Mouse (Mus musculus): ENCODE measurements at regions not wholly inside any gene's neighbourhood (a gene's known extent, or its start where the extent isn't known, plus 50 kb on each side); places are given as distances from the start of the nearest gene placed in this dataset.

DNA sequence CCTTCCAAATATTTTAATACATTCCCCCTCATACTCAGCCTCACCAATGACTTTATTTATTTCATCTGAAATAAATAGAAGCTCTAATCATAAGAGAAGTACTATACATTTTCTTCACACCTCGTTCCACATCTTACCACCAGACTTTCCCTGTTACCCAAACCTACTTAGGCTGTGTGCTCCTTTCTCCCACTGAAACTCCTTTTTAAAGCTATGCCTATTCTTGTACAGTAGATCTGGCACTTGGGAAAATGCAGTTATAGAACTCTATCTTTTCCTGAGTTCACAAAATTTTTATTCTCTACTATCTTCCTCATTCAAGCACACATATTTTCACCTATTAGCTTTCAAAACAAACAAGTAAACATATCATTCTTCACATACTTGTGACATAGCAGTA is 272.8 kb upstream of the Prkd1 start:
- WGBS: 78% methylated on average over 1 of the region's 1 CpGs
- Histone ChIP-seq H3K27me3 (replicated peaks) (no peaks in the 10 kb centered on the region), H3K4me1 (no peaks in the 10 kb centered on the region), H3K4me2 (no peak overlapping the region), H3K4me3 (replicated peaks) (no peak overlapping the region), H3K27ac (replicated peaks) (no peak overlapping the region), H3K9ac (replicated peaks) (no peak overlapping the region), H3K9me3 (replicated peaks) (no peaks in the 10 kb centered on the region), H3K36me3 (no peaks in the 10 kb centered on the region)
- ATAC-seq (ENCODE audit: low FRiP score): no peak

DNA sequence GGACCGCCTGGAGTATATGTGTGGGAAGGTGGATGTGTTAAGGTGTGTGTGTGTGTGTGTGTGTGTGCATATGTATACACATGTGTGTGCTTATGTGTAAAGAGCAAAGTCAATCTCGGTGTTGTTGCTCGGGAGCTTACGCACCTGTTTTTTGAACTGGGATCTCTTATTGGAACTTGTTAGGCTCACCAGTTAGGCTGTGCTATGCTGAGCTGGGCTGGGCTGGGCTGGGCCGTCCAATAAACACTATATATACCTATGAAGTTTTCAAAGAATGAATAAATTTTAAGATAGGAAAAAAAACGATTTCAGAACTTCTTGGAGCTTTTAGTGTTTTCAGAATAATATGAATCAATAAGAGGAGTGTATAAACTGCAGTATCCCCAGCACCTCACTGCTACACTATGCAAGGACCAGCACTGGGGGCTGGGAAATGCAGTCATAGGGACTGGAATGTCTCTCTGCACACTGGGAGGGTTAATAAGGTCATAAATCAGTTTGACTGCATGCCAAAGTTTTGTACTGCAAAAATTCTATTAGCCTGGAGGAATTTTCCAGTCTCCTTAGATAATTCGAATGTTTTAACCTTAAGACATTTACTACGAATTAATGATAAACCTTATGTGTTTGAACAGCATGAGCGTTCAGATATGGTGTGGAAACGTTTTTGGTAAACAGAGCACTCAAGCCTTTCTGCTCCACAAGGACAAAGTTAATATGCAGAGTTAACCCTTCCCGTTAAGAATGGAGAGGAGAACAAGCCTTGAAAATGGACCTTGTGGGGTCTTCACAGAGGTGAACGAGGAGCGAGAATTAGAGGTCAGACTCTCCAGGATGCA is 250.9 kb upstream of the Prkd1 start:
- no peak overlapping the region for H3K4me3 ChIP-seq (replicated peaks)
- H3K9ac ChIP-seq (replicated peaks): no peak overlapping the region
- no peak for ATAC-seq (ENCODE audit: low FRiP score)
- no peak overlapping the region for H3K4me2 ChIP-seq
- H3K4me1 ChIP-seq: no peaks in the 10 kb centered on the region
- no peaks in the 10 kb centered on the region for H3K36me3 ChIP-seq
- no peaks in the 10 kb centered on the region for H3K9me3 ChIP-seq (replicated peaks)
- no peak overlapping the region for H3K27ac ChIP-seq (replicated peaks)
- 79% methylated on average over 13 of the region's 13 CpGs for WGBS
- no peaks in the 10 kb centered on the region for H3K27me3 ChIP-seq (replicated peaks)

DNA sequence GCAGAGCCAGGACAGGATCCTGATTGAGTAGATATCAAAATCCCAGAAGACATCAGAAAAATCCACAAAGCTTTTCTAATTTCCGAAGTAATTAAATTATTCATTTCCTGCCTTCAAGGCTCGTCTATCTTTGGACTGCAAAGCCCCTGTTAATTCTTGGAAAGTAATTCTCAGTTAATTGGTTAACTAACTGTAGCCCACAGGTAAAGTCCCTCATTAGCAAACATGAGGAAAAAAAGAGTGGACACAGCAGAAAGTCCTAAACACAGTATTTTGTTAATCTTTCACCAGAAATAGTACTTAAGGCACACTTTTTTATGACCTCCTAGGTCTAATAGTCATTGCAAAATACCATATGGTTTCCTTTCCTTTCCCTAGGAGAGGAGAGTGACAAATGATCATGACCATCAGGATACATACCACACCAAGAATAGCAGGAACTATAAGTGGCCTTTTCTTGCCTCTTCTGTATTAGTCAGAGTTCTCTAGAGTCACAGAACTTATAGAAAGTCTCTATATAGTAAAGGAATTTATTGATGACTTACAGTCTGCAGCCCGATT is 248.8 kb upstream of the Prkd1 start:
- no peaks in the 10 kb centered on the region for H3K36me3 ChIP-seq
- H3K9ac ChIP-seq (replicated peaks): no peak overlapping the region
- WGBS: 81% methylated on average over 3 of the region's 3 CpGs
- H3K4me1 ChIP-seq: no peaks in the 10 kb centered on the region
- H3K4me2 ChIP-seq: no peak overlapping the region
- no peaks in the 10 kb centered on the region for H3K9me3 ChIP-seq (replicated peaks)
- no peak overlapping the region for H3K27ac ChIP-seq (replicated peaks)
- no peak for ATAC-seq (ENCODE audit: low FRiP score)
- H3K27me3 ChIP-seq (replicated peaks): no peaks in the 10 kb centered on the region
- no peak overlapping the region for H3K4me3 ChIP-seq (replicated peaks)

DNA sequence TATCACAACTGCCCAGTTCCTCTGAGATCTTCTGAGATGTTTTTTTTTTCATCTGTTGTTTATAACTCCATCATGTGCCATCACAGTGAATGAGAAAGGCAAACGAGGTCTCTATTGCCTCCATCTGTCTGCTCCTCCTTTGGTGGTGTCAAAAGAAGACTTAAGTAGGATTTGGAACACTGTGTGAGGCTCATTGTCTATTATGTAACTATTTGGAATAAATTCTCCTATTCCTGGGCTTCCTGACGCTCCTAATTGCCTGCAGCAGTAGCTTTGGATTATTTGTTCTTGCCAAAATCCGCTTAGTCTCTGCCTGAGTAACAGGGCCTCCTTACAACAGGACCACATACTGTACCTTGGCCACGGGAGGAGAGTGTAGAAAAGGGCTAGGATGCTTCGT is 244.7 kb upstream of the Prkd1 start:
- Histone ChIP-seq H3K4me3 (replicated peaks) (no peak overlapping the region), H3K36me3 (no peaks in the 10 kb centered on the region), H3K4me1 (no peaks in the 10 kb centered on the region), H3K4me2 (no peak overlapping the region), H3K9ac (replicated peaks) (no peak overlapping the region), H3K27ac (replicated peaks) (no peak overlapping the region), H3K9me3 (replicated peaks) (no peaks in the 10 kb centered on the region), H3K27me3 (replicated peaks) (no peaks in the 10 kb centered on the region)
- no peak for ATAC-seq (ENCODE audit: low FRiP score)
- WGBS: 60% methylated on average over 5 of the region's 5 CpGs

DNA sequence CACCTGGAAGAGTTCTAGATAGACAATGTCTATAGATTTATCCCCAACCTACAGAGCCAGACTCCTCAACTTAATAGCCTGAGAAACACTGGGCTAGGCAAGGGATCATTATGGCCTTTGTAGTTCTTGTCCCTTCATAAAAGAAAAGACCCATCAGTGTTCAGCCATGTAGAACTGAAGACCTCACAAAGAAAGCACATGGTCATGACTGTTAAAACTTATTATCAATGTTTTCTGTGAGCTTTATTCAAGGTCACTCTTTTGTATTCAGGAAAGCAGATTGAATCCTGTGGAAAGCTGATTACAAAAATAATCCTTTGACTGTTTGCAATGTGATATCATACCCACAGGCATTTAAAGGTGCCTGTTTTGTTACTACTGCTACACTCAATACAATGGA is 226.9 kb upstream of the Prkd1 start:
- H3K4me3 ChIP-seq (replicated peaks): no peak overlapping the region
- H3K9ac ChIP-seq (replicated peaks): no peak overlapping the region
- no peaks in the 10 kb centered on the region for H3K4me1 ChIP-seq
- no peaks in the 10 kb centered on the region for H3K9me3 ChIP-seq (replicated peaks)
- no peak overlapping the region for H3K27ac ChIP-seq (replicated peaks)
- no peaks in the 10 kb centered on the region for H3K27me3 ChIP-seq (replicated peaks)
- H3K4me2 ChIP-seq: no peak overlapping the region
- no peak for ATAC-seq (ENCODE audit: low FRiP score)
- no peaks in the 10 kb centered on the region for H3K36me3 ChIP-seq

DNA sequence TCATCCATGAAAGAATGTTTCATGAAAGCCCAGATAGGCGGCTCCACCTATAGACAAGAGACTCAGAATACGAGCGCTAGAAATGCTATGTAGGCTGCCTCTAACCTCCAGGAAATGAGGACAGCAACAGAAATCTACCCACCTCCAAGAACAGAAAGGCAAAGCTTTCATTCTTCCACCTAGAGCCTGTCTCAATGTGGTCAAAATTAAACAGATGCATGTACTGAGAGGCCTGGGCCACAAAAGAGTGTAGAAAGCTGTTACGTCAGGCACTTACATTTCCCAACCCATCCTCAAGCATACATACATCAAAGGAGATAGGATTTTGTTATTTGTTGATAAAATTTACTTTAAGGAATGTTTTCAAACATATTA is 225.1 kb upstream of the Prkd1 start:
- 82% methylated on average over 4 of the region's 4 CpGs for WGBS

DNA sequence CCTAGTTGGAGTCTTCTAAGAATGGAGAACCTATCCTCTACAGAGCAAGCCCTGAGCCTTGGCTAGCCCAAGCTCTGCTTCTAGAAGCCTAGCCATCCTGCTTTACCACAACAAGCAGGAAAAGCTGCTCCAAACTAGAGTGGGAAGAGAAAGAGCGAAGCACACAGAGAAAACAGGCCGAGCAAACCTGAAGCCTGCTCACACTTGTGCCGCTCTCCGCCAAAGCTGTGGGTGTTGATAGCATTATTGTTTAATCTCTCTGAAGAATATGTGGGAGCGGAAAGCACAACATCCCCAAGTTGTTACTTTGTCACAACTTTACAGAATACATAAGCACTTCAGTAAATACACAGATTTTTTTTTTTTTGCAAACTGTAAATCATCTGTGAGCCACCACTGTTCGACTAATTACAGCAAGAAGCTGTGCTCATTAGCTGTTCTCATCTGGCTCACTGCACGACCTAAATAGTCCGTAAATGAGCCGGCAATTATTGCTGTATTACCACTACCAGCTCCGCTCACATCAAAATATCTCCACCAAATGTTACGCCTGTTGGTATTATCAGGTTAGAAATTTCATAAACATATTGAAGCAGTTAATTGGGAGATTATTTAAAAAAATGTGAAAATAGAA is 224.6 kb upstream of the Prkd1 start:
- Histone ChIP-seq H3K4me2 (no peak overlapping the region), H3K9me3 (replicated peaks) (no peaks in the 10 kb centered on the region), H3K36me3 (no peaks in the 10 kb centered on the region), H3K9ac (replicated peaks) (no peak overlapping the region), H3K27me3 (replicated peaks) (no peaks in the 10 kb centered on the region), H3K4me1 (no peaks in the 10 kb centered on the region), H3K4me3 (replicated peaks) (no peak overlapping the region), H3K27ac (replicated peaks) (0 out of 2 replicates have a peak overlapping the region, but pooled peaks have one; percentile 28)
- ATAC-seq (ENCODE audit: low FRiP score): peak; percentile 69; the same call in 1 of the 2 replicates
- WGBS: 58% methylated on average over 11 of the region's 11 CpGs

More for the DNA sequence above, 225.1 kb upstream of the Prkd1 start:
- H3K36me3 ChIP-seq: no peaks in the 10 kb centered on the region
- H3K4me2 ChIP-seq: no peak overlapping the region
- no peak overlapping the region for H3K9ac ChIP-seq (replicated peaks)
- peak; percentile 28; the same call in 1 of the 2 replicates for ATAC-seq (ENCODE audit: low FRiP score)
- no peaks in the 10 kb centered on the region for H3K4me1 ChIP-seq
- no peak overlapping the region for H3K4me3 ChIP-seq (replicated peaks)
- no peaks in the 10 kb centered on the region for H3K9me3 ChIP-seq (replicated peaks)
- H3K27me3 ChIP-seq (replicated peaks): no peaks in the 10 kb centered on the region
- H3K27ac ChIP-seq (replicated peaks): no peak overlapping the region

DNA sequence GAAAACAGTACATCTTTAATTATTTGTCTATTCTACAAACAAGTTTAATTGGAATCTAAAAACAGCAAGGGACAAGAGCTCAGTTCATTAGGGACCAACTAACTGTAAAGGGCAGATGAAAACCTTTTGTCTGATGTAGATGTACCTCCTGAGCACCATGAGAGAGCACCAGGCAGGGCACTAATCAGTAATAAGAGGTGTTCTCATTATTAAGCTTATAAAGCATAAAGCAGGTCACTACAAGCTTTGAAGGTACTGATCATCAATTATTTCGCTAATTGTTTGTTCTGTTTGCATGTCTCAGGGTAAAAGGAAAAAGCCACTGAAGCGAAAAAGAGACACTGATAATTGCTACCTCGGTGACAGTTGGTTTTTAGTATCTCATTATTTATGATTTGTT is 202.7 kb upstream of the Prkd1 start:
- no peaks in the 10 kb centered on the region for H3K36me3 ChIP-seq

DNA sequence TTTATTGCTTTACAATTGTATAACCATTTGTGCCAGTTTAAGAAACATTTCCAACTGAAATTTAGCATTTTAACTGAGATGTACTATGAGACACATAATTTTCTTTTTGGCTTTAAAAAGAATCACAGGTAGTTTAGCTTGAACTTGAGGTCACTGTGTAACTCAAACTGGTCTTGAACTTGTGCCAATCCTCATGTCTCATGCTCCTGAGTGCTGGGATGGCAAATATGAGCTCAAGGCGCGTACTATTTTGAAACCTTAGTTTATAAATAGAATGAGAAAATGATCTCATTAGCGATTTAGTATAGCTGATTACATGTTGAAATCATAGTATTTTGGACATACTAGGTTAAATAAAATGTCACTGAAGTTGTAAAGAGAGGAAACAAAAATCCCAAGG is 199.1 kb upstream of the Prkd1 start:
- no peak for ATAC-seq (ENCODE audit: low FRiP score)
- WGBS: 85% methylated on average over 3 of the region's 3 CpGs
- no peak overlapping the region for H3K4me2 ChIP-seq
- H3K9me3 ChIP-seq (replicated peaks): no peaks in the 10 kb centered on the region
- H3K27me3 ChIP-seq (replicated peaks): no peaks in the 10 kb centered on the region
- H3K36me3 ChIP-seq: no peaks in the 10 kb centered on the region
- no peak overlapping the region for H3K27ac ChIP-seq (replicated peaks)
- H3K4me1 ChIP-seq: 0 out of 2 replicates have a peak, but pooled peaks cover 3% of the 10 kb centered on the region
- H3K9ac ChIP-seq (replicated peaks): no peak overlapping the region
- no peak overlapping the region for H3K4me3 ChIP-seq (replicated peaks)

More for the DNA sequence above, 202.7 kb upstream of the Prkd1 start:
- peak; percentile 86 for ATAC-seq (ENCODE audit: low FRiP score)
- no peak overlapping the region for H3K27ac ChIP-seq (replicated peaks)
- 0 out of 2 replicates have a peak, but pooled peaks cover 3% of the 10 kb centered on the region for H3K4me1 ChIP-seq
- H3K9me3 ChIP-seq (replicated peaks): no peaks in the 10 kb centered on the region
- H3K4me2 ChIP-seq: no peak overlapping the region
- 53% methylated on average over 3 of the region's 3 CpGs for WGBS
- H3K4me3 ChIP-seq (replicated peaks): no peak overlapping the region
- H3K27me3 ChIP-seq (replicated peaks): no peaks in the 10 kb centered on the region
- H3K9ac ChIP-seq (replicated peaks): no peak overlapping the region

DNA sequence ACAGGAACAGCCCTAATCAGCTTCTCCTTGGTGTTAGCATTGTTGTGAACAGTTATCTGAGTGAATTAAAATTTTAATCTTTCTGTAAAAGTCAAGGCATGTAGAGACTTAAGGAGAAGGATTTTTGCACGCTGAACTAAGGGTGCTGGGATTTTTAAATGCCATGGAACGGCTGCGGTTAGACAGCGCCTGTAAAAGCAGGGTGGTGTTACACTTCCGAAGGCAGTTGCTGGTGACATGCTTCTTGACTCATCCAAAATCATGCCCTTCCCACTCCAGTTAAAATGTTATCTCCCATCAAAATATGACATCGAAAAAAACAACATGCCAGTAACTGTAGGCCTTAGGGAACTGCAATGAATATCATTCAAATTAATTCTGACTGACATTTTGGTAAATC is 193.8 kb upstream of the Prkd1 start:
- no peak for ATAC-seq (ENCODE audit: low FRiP score)
- WGBS: 89% methylated on average over 6 of the region's 6 CpGs
- no peaks in the 10 kb centered on the region for H3K27me3 ChIP-seq (replicated peaks)

DNA sequence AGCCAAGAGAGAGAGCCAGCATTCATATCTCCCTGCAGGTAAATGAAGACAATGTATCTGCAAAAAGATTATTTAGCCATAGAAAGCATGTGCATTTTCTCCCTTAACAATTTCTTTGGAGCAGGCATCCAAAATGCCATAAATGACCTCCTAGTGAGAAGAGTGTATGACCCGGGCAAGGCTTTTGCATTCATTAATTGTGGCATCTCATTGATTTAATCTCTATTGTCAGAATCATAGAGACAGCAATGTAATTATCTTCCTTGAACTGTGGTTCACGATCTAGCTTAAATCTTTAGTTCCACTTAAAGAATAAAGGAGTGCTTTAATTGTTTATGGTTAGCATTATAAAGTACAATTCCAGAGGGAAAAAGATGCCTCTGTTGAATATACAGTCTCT is 190.5 kb upstream of the Prkd1 start:
- Histone ChIP-seq H3K36me3 (no peaks in the 10 kb centered on the region), H3K27me3 (replicated peaks) (no peaks in the 10 kb centered on the region), H3K9me3 (replicated peaks) (no peaks in the 10 kb centered on the region), H3K4me2 (no peak overlapping the region), H3K9ac (replicated peaks) (no peak overlapping the region), H3K4me1 (no peaks in the 10 kb centered on the region), H3K27ac (replicated peaks) (no peak overlapping the region), H3K4me3 (replicated peaks) (no peak overlapping the region)
- no peak for ATAC-seq (ENCODE audit: low FRiP score)
- WGBS: 34% methylated on average over 2 of the region's 2 CpGs

More for the DNA sequence above, 193.8 kb upstream of the Prkd1 start:
- Histone ChIP-seq H3K4me1 (no peaks in the 10 kb centered on the region), H3K4me3 (replicated peaks) (no peak overlapping the region), H3K9me3 (replicated peaks) (no peaks in the 10 kb centered on the region), H3K36me3 (no peaks in the 10 kb centered on the region), H3K9ac (replicated peaks) (no peak overlapping the region), H3K27ac (replicated peaks) (no peak overlapping the region), H3K4me2 (no peak overlapping the region)

DNA sequence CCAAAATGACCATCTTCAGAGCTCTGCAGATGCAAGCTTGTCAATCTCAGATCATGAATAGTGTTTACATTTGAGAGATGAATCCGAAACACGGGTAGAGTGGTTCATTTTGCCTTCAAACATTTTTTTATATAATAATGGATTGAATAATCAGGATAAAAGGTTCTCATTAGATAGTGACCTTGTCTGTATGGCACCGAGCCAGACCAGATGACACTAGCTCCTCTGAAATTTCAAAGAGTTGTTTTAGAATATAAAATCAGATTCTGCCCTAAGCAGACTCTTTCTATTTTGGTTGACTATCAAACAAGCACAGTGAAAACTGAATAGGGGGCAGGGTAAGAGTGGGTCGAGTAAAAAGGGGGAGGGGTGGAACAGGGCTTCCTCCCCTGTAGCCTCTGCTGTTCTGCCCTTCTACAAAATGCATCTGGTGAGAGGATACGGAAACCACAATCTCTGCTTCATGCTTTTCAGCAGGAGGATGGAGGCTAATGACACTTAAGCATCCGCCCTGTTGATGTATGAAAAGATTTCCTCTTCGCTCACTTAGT is 159.9 kb upstream of the Prkd1 start:
- 86% methylated on average over 7 of the region's 7 CpGs for WGBS
- Histone ChIP-seq H3K4me1 (no peaks in the 10 kb centered on the region), H3K36me3 (no peaks in the 10 kb centered on the region), H3K27me3 (replicated peaks) (no peaks in the 10 kb centered on the region), H3K9ac (replicated peaks) (no peak overlapping the region), H3K4me2 (no peak overlapping the region), H3K4me3 (replicated peaks) (no peak overlapping the region), H3K9me3 (replicated peaks) (no peaks in the 10 kb centered on the region), H3K27ac (replicated peaks) (no peak overlapping the region)
- ATAC-seq (ENCODE audit: low FRiP score): no peak

All from neural tube, embryonic 15.5 days (tissue).